Mouse (Mus musculus) kidney, embryonic 15.5 days (tissue): ENCODE data around the gene Rnase12. TPM values are rescaled to one million over a fixed set of nuclear protein-coding genes. Genes with fewer than 3 reads are reported as not detected.
"Not testable (repeated sequence)": the region's sequence is repeated elsewhere in the genome, so short reads cannot be mapped to it uniquely, and the experiment has no call there.

Experiments used
- ATAC-seq: fragments of 200-750 bp; cut with Nextera tagmentation; replicated peaks from 2 replicates; pipeline ENCODE4 v1.8.0; 2017; ENCODE audit warnings: moderate TSS enrichment; ENCODE audit not compliant: low FRiP score
- H3K27ac ChIP-seq: fragments of 300-500 bp; sonication (generic); 2 replicates; pipeline ENCODE4 v1.5.1; 2015; ENCODE audit warnings: mild to moderate bottlenecking, inconsistent platforms
- H3K27me3 ChIP-seq: fragments of 300-500 bp; sonication (generic); 2 replicates; pipeline ENCODE4 v1.6.1; 2015; ENCODE audit warnings: inconsistent platforms
- H3K36me3 ChIP-seq: fragments of 300-500 bp; sonication (generic); 2 replicates; pipeline ENCODE4 v1.6.1; 2015; ENCODE audit warnings: inconsistent platforms
- H3K4me1 ChIP-seq: fragments of 300-500 bp; sonication (generic); 2 replicates; pipeline ENCODE4 v1.6.1; 2015; ENCODE audit warnings: inconsistent platforms
- H3K4me2 ChIP-seq: fragments of 300-500 bp; sonication (generic); 2 replicates; pipeline ENCODE4 v1.6.1; 2015; ENCODE audit warnings: moderate library complexity, mild to moderate bottlenecking, inconsistent platforms
- H3K4me3 ChIP-seq: fragments of 300-500 bp; sonication (generic); replicated peaks from 2 replicates; pipeline ENCODE4 v1.5.1; 2015; ENCODE audit warnings: mild to moderate bottlenecking, inconsistent platforms
- H3K9ac ChIP-seq: fragments of 300-500 bp; sonication (generic); 2 replicates; pipeline ENCODE4 v1.6.1; 2015; ENCODE audit warnings: mild to moderate bottlenecking, inconsistent platforms
- H3K9me3 ChIP-seq: fragments of 300-500 bp; sonication (generic); replicated peaks from 2 replicates; pipeline ENCODE4 v1.6.1; 2016; ENCODE audit warnings: inconsistent platforms
- WGBS: fragments of 180-500 bp; shearing (Covaris S2); methylation state at CpG from one replicate; pipeline ENCODE4 v1.1.7; 2015; ENCODE audit warnings: mixed read lengths; 5-methylcytosine and 5-hydroxymethylcytosine counted together
- polyA plus RNA-seq: library from polyadenylated mRNA; unstranded; fragments of >200 nt; fragmentation: Nextera tagmentation; extraction: Ambion mirVana; gene quantifications from 2 replicates; pipeline ENCODE4 v1.2.1, GENCODE M21; 2015

Gene Rnase12
- 10.2 and 11.1 TPM in 2 replicates for polyA plus RNA-seq

DNA sequence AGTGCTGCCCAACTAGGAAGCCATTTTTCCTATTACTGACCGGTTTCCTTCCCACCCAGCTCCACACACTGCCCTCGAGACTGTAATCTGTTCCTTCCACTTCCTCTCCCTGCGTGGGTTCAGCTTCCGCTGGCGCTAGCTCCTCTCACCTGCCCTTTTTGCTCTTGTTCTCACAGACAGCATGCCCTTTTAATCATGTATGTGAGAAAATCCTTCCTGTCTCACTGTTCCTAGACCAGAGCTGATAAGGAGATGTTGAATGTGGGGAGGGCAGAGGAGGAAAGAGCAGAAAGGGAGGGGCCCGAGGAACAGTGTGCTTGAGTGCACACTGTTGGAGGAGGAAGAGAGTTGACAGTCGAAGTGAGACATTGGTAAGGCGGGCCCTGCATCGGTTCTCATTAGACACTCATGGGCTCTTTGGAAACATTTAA lies at the start of gene Rnase12:
Rnase12 (minus strand) TSS at position 261 of the 431 bp plus-strand sequence.
- Histone ChIP-seq H3K27me3 (no peaks in the 10 kb centered on the region), H3K9me3 (no peaks in the 10 kb centered on the region), H3K4me1 (peaks cover 36% of the 10 kb centered on the region), H3K4me3 (no peak within 1 kb of the TSS), H3K4me2 (peak within 1 kb of the TSS; percentile 38), H3K27ac (peak within 1 kb of the TSS; percentile 59), H3K36me3 (no peaks in the 10 kb centered on the region), H3K9ac (no peak within 1 kb of the TSS)
- WGBS: 38% methylated on average over 9 of the region's 9 CpGs
- ATAC-seq: peak; percentile 59

DNA sequence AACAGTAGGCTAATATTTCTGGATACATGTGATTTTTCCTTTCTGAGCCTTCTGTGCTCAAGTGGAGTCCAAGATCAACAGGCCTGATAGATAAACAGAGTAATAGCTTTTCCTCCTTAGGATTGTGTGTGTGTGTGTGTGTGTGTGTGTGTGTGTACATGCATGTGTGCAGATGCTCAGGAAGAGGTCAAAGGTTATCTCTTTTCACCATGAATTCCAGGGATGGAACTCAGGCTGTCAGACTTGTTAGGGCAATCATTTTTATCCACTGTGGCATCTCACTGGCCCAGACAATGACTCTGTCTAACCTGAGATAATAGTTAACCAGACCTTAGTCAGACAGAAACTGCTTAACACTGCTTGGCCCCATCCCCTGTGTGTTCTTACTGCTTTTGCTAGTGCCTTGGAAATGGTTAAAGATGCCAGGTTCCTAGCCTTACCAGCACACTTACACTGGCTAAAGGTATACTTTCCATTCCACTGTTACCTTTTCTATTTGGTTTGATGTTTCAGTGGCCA lies 49.0 kb upstream of the Rnase12 start:
- Histone ChIP-seq H3K36me3 (no peaks in the 10 kb centered on the region), H3K9me3 (0 out of 2 replicates have a peak, but pooled peaks cover 4% of the 10 kb centered on the region), H3K4me1 (0 out of 2 replicates have a peak, but pooled peaks cover 2% of the 10 kb centered on the region), H3K27ac (no peak overlapping the region), H3K4me2 (no peak overlapping the region), H3K4me3 (no peak overlapping the region), H3K9ac (no peak overlapping the region), H3K27me3 (no peaks in the 10 kb centered on the region)
- peak; percentile 62; the same call in 1 of the 2 replicates for ATAC-seq

DNA sequence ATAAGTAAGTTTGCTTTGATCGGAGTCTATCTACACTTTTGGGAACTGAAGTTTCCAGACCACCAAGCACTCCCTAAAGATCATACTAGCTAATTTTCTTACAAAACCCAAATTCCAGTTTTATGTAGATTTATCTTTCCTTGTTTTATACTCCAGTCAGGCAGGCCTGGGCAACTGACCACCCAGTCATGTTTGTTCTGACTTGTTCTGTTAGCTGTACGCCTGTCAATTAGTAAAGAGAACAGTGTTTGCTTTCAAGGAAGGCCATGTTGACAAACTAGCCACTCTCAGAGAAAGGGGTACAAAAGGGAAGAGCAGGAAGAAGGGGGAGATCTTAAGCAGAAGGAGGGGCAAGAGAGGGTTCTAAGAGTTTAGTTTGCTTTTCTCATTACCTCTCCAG lies 46.9 kb upstream of the Rnase12 start:
- WGBS: 93% methylated on average over 2 of the region's 2 CpGs
- H3K9ac ChIP-seq: no peak overlapping the region
- H3K4me2 ChIP-seq: no peak overlapping the region
- H3K9me3 ChIP-seq: no peaks in the 10 kb centered on the region
- H3K27me3 ChIP-seq: no peaks in the 10 kb centered on the region
- 0 out of 2 replicates have a peak, but pooled peaks cover 2% of the 10 kb centered on the region for H3K4me1 ChIP-seq
- no peak overlapping the region for H3K4me3 ChIP-seq
- no peak for ATAC-seq
- no peaks in the 10 kb centered on the region for H3K36me3 ChIP-seq
- H3K27ac ChIP-seq: no peak overlapping the region

DNA sequence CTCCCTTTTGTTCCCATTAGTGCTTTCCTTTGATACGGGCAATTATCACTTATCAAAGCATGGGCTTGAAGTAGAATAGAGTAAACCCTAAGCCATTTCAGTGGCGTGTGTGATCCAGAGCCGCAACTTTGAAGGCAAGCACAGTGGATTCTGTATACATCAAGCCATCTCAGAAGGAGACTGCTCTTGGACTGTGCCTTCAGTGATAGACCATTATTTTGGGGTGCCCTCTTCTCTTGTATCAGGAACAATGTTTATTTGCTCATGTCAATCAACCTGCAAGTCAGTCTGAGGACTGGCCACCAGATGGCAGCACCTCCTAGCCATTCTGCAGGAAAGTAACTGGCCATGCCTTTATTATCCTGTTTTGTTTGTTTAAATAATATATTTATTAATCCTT lies 45.8 kb upstream of the Rnase12 start:
- WGBS: 60% methylated on average over 3 of the region's 3 CpGs
- Histone ChIP-seq H3K4me2 (no peak overlapping the region), H3K4me1 (0 out of 2 replicates have a peak, but pooled peaks cover 5% of the 10 kb centered on the region), H3K36me3 (no peaks in the 10 kb centered on the region), H3K9me3 (no peaks in the 10 kb centered on the region), H3K4me3 (no peak overlapping the region), H3K27me3 (no peaks in the 10 kb centered on the region), H3K27ac (no peak overlapping the region), H3K9ac (no peak overlapping the region)
- ATAC-seq: no peak

DNA sequence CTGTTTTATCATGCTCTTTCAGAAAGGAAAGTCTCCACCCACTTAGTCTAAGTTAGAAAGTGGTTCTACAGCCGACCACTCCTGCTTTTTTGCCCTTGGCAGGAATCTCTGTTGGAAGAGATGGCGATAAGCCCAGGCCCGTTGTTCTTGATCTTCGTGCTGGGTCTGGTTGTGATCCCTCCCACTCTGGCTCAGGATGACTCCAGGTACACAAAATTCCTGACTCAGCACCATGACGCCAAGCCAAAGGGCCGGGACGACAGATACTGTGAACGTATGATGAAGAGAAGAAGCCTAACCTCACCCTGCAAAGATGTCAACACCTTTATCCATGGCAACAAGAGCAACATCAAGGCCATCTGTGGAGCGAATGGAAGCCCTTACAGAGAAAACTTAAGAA lies 43.8 kb upstream of the Rnase12 start:
- H3K27ac ChIP-seq: no peak overlapping the region
- H3K9ac ChIP-seq: no peak overlapping the region
- no peaks in the 10 kb centered on the region for H3K9me3 ChIP-seq
- peaks cover 3% of the 10 kb centered on the region; the same call in 1 of the 2 replicates for H3K4me1 ChIP-seq
- 77% methylated on average over 9 of the region's 9 CpGs for WGBS
- no peak for ATAC-seq
- H3K36me3 ChIP-seq: no peaks in the 10 kb centered on the region
- no peaks in the 10 kb centered on the region for H3K27me3 ChIP-seq
- no peak overlapping the region for H3K4me3 ChIP-seq
- no peak overlapping the region for H3K4me2 ChIP-seq

GRCm38 (mm10) chr14:51098921-51099320 lies 41.5 kb upstream of the Rnase12 start:
- no peaks in the 10 kb centered on the region for H3K9me3 ChIP-seq

GRCm38 (mm10) chr14:51098300-51098699 lies 40.8 kb upstream of the Rnase12 start:
- peaks cover 13% of the 10 kb centered on the region; the same call in 1 of the 2 replicates for H3K4me1 ChIP-seq
- 20% methylated on average over 1 of the region's 1 CpGs for WGBS
- not testable (repeated sequence) for H3K9ac ChIP-seq, H3K9me3 ChIP-seq, H3K4me3 ChIP-seq, H3K36me3 ChIP-seq, H3K27me3 ChIP-seq, H3K4me2 ChIP-seq, H3K27ac ChIP-seq
- ATAC-seq: peak; percentile 28; the same call in 1 of the 2 replicates

More at GRCm38 (mm10) chr14:51098921-51099320, 41.5 kb upstream of the Rnase12 start:
- Histone ChIP-seq H3K36me3 (no peaks in the 10 kb centered on the region), H3K4me3 (no peak overlapping the region), H3K27ac (no peak overlapping the region), H3K4me2 (no peak overlapping the region), H3K9ac (no peak overlapping the region), H3K4me1 (peaks cover 13% of the 10 kb centered on the region; the same call in 1 of the 2 replicates), H3K27me3 (no peaks in the 10 kb centered on the region)
- whole genome bisulfite sequencing: 94% methylated on average over 11 of the region's 11 CpGs
- no peak for ATAC-seq

- no peaks in the 10 kb centered on the region for H3K27me3 ChIP-seq
- no peak overlapping the region for H3K9ac ChIP-seq
- no peaks in the 10 kb centered on the region for H3K36me3 ChIP-seq
- H3K4me3 ChIP-seq: no peak overlapping the region
- no peaks in the 10 kb centered on the region for H3K9me3 ChIP-seq
- H3K4me1 ChIP-seq: peaks cover 25% of the 10 kb centered on the region; the same call in 1 of the 2 replicates
- peak overlapping the region; percentile 67 for H3K27ac ChIP-seq
- H3K4me2 ChIP-seq: peak overlapping the region; percentile 19
- 0 out of 2 replicates have a peak, but pooled peaks have one; percentile 44 for ATAC-seq
- WGBS: 43% methylated on average over 9 of the region's 9 CpGs
Measured at GRCm38 (mm10) chr14:51095736-51096524, 38.5 kb upstream of the Rnase12 start.

DNA sequence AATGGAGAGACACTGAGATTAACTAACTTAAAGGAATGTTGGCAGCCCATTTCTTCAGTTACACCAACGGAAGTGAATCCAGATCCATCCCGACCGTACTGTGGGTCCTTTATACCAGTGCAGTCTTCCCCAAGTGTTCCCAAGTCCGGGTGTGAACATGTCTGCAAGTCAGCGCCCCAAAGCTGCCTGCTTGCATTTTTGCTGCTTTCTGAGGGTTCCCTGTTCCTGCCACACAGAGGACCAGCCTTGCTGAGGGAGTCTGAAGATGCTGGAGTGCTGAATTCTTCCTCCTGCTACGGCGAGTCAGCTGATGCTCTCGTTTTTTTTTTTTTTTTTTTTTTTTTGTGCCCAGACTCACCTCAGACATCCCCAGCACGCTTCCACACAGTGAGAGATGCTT lies 37.5 kb upstream of the Rnase12 start:
- H3K27me3 ChIP-seq: no peaks in the 10 kb centered on the region
- no peak overlapping the region for H3K4me3 ChIP-seq
- H3K4me2 ChIP-seq: no peak overlapping the region
- no peak overlapping the region for H3K9ac ChIP-seq
- H3K36me3 ChIP-seq: no peaks in the 10 kb centered on the region
- ATAC-seq: no peak
- 71% methylated on average over 9 of the region's 9 CpGs for WGBS
- H3K4me1 ChIP-seq: peaks cover 25% of the 10 kb centered on the region; the same call in 1 of the 2 replicates
- no peak overlapping the region for H3K27ac ChIP-seq
- no peaks in the 10 kb centered on the region for H3K9me3 ChIP-seq

DNA sequence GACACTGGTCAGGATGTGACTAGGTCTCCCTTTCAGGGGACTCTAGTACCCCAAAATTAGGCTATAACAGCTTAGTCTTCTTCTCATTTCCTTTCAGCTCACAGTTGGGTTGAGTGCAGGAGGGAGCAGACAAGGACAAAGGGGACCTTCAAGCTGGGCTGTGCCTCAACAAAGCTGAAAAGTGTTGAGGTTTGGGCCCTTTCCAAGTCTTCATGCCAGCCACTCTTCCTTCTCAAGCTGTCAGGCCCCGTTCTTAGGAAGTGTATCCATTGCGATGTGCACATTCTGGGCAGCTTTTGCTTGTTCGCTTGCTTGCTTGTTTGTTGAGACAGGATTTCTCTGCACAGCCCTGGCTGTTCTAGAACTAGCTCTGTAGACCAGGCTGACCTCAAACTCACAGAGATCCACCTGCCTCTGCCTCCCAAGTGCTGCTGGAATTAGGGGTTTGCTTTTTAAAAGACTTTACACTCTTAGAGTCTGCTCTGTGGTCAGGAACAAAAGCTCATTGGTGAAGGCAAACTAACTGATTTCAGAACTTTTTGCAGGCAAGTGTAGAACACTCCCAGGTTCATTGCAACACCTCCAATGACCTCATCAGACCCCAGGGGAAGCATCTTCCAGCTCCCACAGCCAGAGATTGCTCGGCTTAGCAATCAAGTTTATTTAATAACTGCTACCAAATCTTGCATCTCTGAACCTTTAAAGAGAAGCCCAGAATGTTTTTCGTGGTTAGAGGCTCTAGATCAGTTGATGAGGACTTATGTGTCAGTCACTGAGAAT lies 36.8 kb upstream of the Rnase12 start:
- Histone ChIP-seq H3K4me3 (no peak overlapping the region), H3K4me2 (no peak overlapping the region), H3K4me1 (peaks cover 25% of the 10 kb centered on the region; the same call in 1 of the 2 replicates), H3K9ac (no peak overlapping the region), H3K36me3 (no peaks in the 10 kb centered on the region), H3K27ac (no peak overlapping the region), H3K27me3 (no peaks in the 10 kb centered on the region), H3K9me3 (no peaks in the 10 kb centered on the region)
- 81% methylated on average over 5 of the region's 5 CpGs for WGBS
- no peak for ATAC-seq

DNA sequence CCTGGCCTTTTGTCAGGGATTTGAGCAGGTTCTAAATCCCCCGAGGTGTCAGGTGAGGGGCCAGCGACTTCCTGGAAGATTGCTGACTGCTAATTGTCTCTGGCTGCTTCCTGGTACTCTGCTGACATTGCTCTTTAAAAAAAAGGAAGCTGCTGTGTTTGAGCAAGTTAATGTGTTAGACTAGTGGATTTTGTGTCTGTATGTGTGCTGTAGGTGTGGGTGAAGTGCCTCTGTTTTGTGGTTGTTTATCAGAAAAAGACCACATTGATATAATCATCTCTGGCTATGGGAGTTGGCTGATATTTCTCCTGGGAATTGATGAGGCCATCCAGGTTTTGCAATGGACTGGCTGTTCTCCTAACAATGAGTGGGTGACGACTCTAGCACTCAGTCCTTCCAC lies 36.0 kb upstream of the Rnase12 start:
- no peak overlapping the region for H3K4me3 ChIP-seq
- H3K27me3 ChIP-seq: no peaks in the 10 kb centered on the region
- H3K36me3 ChIP-seq: no peaks in the 10 kb centered on the region
- WGBS: 28% methylated on average over 3 of the region's 3 CpGs
- no peaks in the 10 kb centered on the region for H3K9me3 ChIP-seq
- peaks cover 24% of the 10 kb centered on the region; the same call in 1 of the 2 replicates for H3K4me1 ChIP-seq
- H3K9ac ChIP-seq: no peak overlapping the region
- ATAC-seq: no peak
- H3K4me2 ChIP-seq: no peak overlapping the region
- no peak overlapping the region for H3K27ac ChIP-seq
